12 mouse cellular contexts compared by ENCODE assay signal in genomic region chr11:62995755-62996521, GRCm38 (mm10). TPM values are rescaled to one million over a fixed set of nuclear protein-coding genes. Genes with fewer than 3 reads are reported as not detected.
A peak's percentile ranks its signal among the peaks of the same experiment; 100 is the strongest.
DNase-seq lines count a peak whose midpoint lies in the region; ATAC-seq and TF ChIP-seq lines count a peak whose summit lies in the region.
"Had no signal": no experiment of that assay in that cellular context is flagged by ENCODE, and none has a peak within 500 bp of the region (broad histone marks: within the 10 kb centered on the region; RNA-seq: fewer than 3 reads in every experiment).

No protein-coding gene starts in this region.

- H3K4me3 ChIP-seq in hindbrain, embryonic 10.5 days, result no peak overlapping the region
- no peak overlapping the region for H3K4me3 ChIP-seq in hindbrain, embryonic 12.5 days
- no peak overlapping the region for H3K4me3 ChIP-seq in embryonic facial prominence, embryonic 15.5 days (replicated peaks)
- no peak overlapping the region for H3K4me3 ChIP-seq in stomach, postnatal 0 days (ENCODE audit: low read depth, low read length)
- H3K4me3 ChIP-seq: liver, embryonic 15.5 days; midbrain, embryonic 12.5 days had no signal

- peak overlapping the region; percentile 51; the same call in 1 of the 2 replicates for H3K27ac ChIP-seq in hindbrain, embryonic 10.5 days
- H3K27ac ChIP-seq in hindbrain, embryonic 12.5 days, result no peak overlapping the region
- H3K27ac ChIP-seq in embryonic facial prominence, embryonic 15.5 days (replicated peaks), result peak overlapping the region; percentile 51; the same call in 1 of the 2 replicates
- 0 out of 2 replicates have a peak overlapping the region, but pooled peaks have one; percentile 30 for H3K27ac ChIP-seq in stomach, postnatal 0 days (replicated peaks)
- H3K27ac ChIP-seq: liver, embryonic 15.5 days; midbrain, embryonic 12.5 days had no signal

- DNase-seq in hindbrain, embryonic 10.5 days (ENCODE audit: low spot score), result no peak
- DNase-seq in testis, postnatal 14 days (ENCODE audit: low spot score), result peak; percentile 20
- DNase-seq in testis, postnatal 10 days (ENCODE audit: low spot score), result no peak
- DNase-seq in stomach, postnatal 0 days (ENCODE audit: low spot score), result no peak
- DNase-seq in urinary bladder, adult 2 months (ENCODE audit: low spot score), result no peak
- DNase-seq: cerebellum, adult 18-20 months had no signal

- no peaks in the 10 kb centered on the region for H3K9me3 ChIP-seq in hindbrain, embryonic 10.5 days
- H3K9me3 ChIP-seq in hindbrain, embryonic 12.5 days (replicated peaks), result no peaks in the 10 kb centered on the region
- no peaks in the 10 kb centered on the region for H3K9me3 ChIP-seq in embryonic facial prominence, embryonic 15.5 days (replicated peaks)
- H3K9me3 ChIP-seq in stomach, postnatal 0 days (ENCODE audit: control insufficient read depth, low read length), result no peaks in the 10 kb centered on the region
- H3K9me3 ChIP-seq: liver, embryonic 15.5 days; midbrain, embryonic 12.5 days had no signal

- no peak for ATAC-seq in hindbrain, embryonic 12.5 days (ENCODE audit: low FRiP score)
- ATAC-seq in embryonic facial prominence, embryonic 15.5 days (ENCODE audit: insufficient number of reproducible peaks, low FRiP score, low TSS enrichment, low read depth), result no peak
- ATAC-seq in stomach, postnatal 0 days (ENCODE audit: low FRiP score, low TSS enrichment), result no peak
- ATAC-seq in cerebellum, adult (ENCODE audit: insufficient number of reproducible peaks, low FRiP score, low TSS enrichment), result no peak
- ATAC-seq: activated CD4-positive, CD25-positive, alpha-beta regulatory T cell, adult 4 months had no signal

- peaks cover 12% of the 10 kb centered on the region for H3K4me1 ChIP-seq in hindbrain, embryonic 10.5 days (replicated peaks)
- H3K4me1 ChIP-seq in hindbrain, embryonic 12.5 days, result 0 out of 2 replicates have a peak, but pooled peaks cover 4% of the 10 kb centered on the region
- peaks cover 19% of the 10 kb centered on the region for H3K4me1 ChIP-seq in embryonic facial prominence, embryonic 15.5 days
- peaks cover 5% of the 10 kb centered on the region; the same call in 1 of the 2 replicates for H3K4me1 ChIP-seq in stomach, postnatal 0 days (replicated peaks; ENCODE audit: control insufficient read depth, insufficient read depth)
- H3K4me1 ChIP-seq: liver, embryonic 15.5 days had no signal

- 78% methylated on average over 5 of the region's 5 CpGs for WGBS in hindbrain, embryonic 10.5 days
- 81% methylated on average over 5 of the region's 5 CpGs for WGBS in hindbrain, embryonic 12.5 days
- 62% methylated on average over 5 of the region's 5 CpGs for WGBS in embryonic facial prominence, embryonic 15.5 days
- 55% methylated on average over 5 of the region's 5 CpGs for WGBS in stomach, postnatal 0 days

- no peak overlapping the region for H3K4me2 ChIP-seq in hindbrain, embryonic 12.5 days (replicated peaks)
- H3K4me2 ChIP-seq in embryonic facial prominence, embryonic 15.5 days (replicated peaks), result no peak overlapping the region
- no peak overlapping the region for H3K4me2 ChIP-seq in stomach, postnatal 0 days (replicated peaks; ENCODE audit: low read depth)
- H3K4me2 ChIP-seq: liver, embryonic 15.5 days; midbrain, embryonic 12.5 days had no signal

- H3K27me3 ChIP-seq in hindbrain, embryonic 10.5 days (ENCODE audit: insufficient read depth, poor library complexity, severe bottlenecking), result no peaks in the 10 kb centered on the region
- H3K27me3 ChIP-seq in hindbrain, embryonic 12.5 days, result no peaks in the 10 kb centered on the region
- H3K27me3 ChIP-seq in embryonic facial prominence, embryonic 15.5 days, result no peaks in the 10 kb centered on the region
- H3K27me3 ChIP-seq in stomach, postnatal 0 days (ENCODE audit: control insufficient read depth, insufficient read depth, low read length), result no peaks in the 10 kb centered on the region
- H3K27me3 ChIP-seq: liver, embryonic 15.5 days; midbrain, embryonic 12.5 days had no signal

- TF ChIP-seq CTCF in stomach, postnatal 0 days (IDR thresholded peaks at IDR 0.05; ENCODE audit: low read depth), result no peak

- TF ChIP-seq EP300 in stomach, postnatal 0 days (optimal IDR thresholded peaks at IDR 0.05), result no peak

- no peak overlapping the region for H3K9ac ChIP-seq in hindbrain, embryonic 12.5 days
- no peak overlapping the region for H3K9ac ChIP-seq in embryonic facial prominence, embryonic 15.5 days
- H3K9ac ChIP-seq in stomach, postnatal 0 days (ENCODE audit: low read length), result no peak overlapping the region
- H3K9ac ChIP-seq: liver, embryonic 15.5 days; midbrain, embryonic 12.5 days had no signal

- no peaks in the 10 kb centered on the region for H3K36me3 ChIP-seq in hindbrain, embryonic 10.5 days
- no peaks in the 10 kb centered on the region for H3K36me3 ChIP-seq in hindbrain, embryonic 12.5 days
- no peaks in the 10 kb centered on the region for H3K36me3 ChIP-seq in embryonic facial prominence, embryonic 15.5 days
- no peaks in the 10 kb centered on the region for H3K36me3 ChIP-seq in stomach, postnatal 0 days (ENCODE audit: control insufficient read depth, insufficient read depth, low read length)
- H3K36me3 ChIP-seq: liver, embryonic 15.5 days; midbrain, embryonic 12.5 days had no signal

RNA-seq across cellular contexts. Expression of gene Cdrt4, which starts 44.9 kb away (rescaled TPM):
- 0.30 TPM in 1 of 2 replicates, not detected in the other for polyA plus RNA-seq in hindbrain, embryonic 10.5 days (2016; fragmentation: Nextera tagmentation; extraction: Ambion mirVana)
- not detected in 2 replicates for polyA plus RNA-seq in hindbrain, embryonic 12.5 days (2016; fragmentation: Nextera tagmentation; extraction: Ambion mirVana)
- polyA plus RNA-seq in embryonic facial prominence, embryonic 15.5 days (2015; fragmentation: Nextera tagmentation; extraction: Ambion mirVana), result 0.25 and 0.32 TPM in 2 replicates
- polyA plus RNA-seq in stomach, postnatal 0 days (2015; fragmentation: Nextera tagmentation; extraction: Ambion mirVana), result 0.15 TPM in 1 of 2 replicates, not detected in the other
- 0.10 and 0.28 TPM in 2 replicates for polyA plus RNA-seq in urinary bladder, adult 2 months (2012; rRNA removed)
- polyA plus RNA-seq: activated CD4-positive, CD25-positive, alpha-beta regulatory T cell, adult 4 months; liver, embryonic 15.5 days; midbrain, embryonic 12.5 days had no signal
